Mouse (Mus musculus): Measurements from ENCODE around the gene Rnaseh2c. TPM values are rescaled to one million over a fixed set of nuclear protein-coding genes. Genes with fewer than 3 reads are reported as not detected.
A peak's percentile ranks its signal among the peaks of the same experiment; 100 is the strongest.

The Rnaseh2c gene
- 136 and 162 TPM in 2 replicates for polyA plus RNA-seq (2015; fragmentation: Nextera tagmentation; extraction: Ambion mirVana)

GRCm38 (mm10) chr19:5601752-5602541, at the start of gene Rnaseh2c:
Gene Rnaseh2c, plus strand, starts transcription at chr19:5601873.
- Histone ChIP-seq H3K9ac (peak within 1 kb of the TSS; percentile 97), H3K27ac (peak within 1 kb of the TSS; percentile 85), H3K4me3 (peak within 1 kb of the TSS; percentile 94), H3K4me2 (peak within 1 kb of the TSS; percentile 90), H3K4me1 (peaks cover 23% of the 10 kb centered on the region), H3K36me3 (peaks cover 44% of the 10 kb centered on the region), H3K9me3 (no peaks in the 10 kb centered on the region), H3K27me3 (no peaks in the 10 kb centered on the region)
- ATAC-seq (ENCODE audit: insufficient number of reproducible peaks, insufficient read depth, low FRiP score, low TSS enrichment, low read depth), result no peak
- under 1% methylated on average over 64 of the region's 64 CpGs for WGBS

DNA sequence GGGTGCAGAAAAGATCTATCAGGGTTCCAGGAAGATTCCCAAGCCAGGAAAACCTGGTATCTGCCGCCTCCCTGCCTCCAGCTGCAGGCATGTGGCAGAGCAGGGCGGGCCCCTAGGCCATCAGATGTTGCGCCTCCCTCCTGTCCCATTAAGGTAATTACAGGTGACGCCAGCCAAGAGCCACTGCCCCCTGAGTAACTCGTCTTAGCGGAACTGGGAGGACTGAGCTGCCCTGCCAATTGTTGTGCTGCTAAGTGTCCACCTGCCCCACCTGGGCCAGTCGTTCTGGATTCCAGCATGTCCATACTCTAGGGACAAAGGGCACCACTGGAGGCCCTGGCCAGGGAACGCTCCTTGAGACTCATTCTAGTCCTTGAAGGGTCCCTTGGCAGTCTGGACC, 47.9 kb upstream of the Rnaseh2c start:
- ATAC-seq (ENCODE audit: insufficient number of reproducible peaks, insufficient read depth, low FRiP score, low TSS enrichment, low read depth), result no peak
- no peak overlapping the region; the same call in 1 of the 2 replicates for H3K4me2 ChIP-seq
- H3K9me3 ChIP-seq, result no peaks in the 10 kb centered on the region
- 37% methylated on average over 8 of the region's 8 CpGs for WGBS
- no peak overlapping the region for H3K9ac ChIP-seq
- H3K27ac ChIP-seq, result no peak overlapping the region
- H3K4me1 ChIP-seq, result peaks cover 8% of the 10 kb centered on the region
- H3K4me3 ChIP-seq, result no peak overlapping the region
- H3K27me3 ChIP-seq, result peaks cover 36% of the 10 kb centered on the region
- no peaks in the 10 kb centered on the region for H3K36me3 ChIP-seq

GRCm38 (mm10) chr19:5554212-5554611, 47.5 kb upstream of the Rnaseh2c start:
- no peak overlapping the region for H3K4me3 ChIP-seq

DNA sequence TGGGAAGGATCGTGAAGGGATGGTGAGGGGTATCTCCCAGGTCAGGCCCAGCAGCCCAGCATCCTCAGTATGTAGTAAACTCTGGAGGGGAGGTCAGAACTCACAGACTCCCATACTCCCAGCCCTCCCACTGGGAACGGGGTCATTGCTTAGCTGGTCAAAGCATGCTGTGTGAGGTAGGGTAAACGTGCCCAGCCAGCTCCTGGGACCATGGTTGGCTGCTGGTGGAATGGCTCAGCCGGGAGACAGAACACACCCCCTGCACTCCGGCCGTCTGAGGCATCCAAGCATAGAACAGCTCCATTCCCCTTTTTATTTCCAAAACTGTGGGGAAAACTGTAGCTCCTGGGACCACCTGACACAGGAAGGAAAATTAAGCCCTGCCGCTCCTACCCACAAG, 43.5 kb upstream of the Rnaseh2c start:
- Histone ChIP-seq H3K27me3 (peaks cover 80% of the 10 kb centered on the region), H3K36me3 (no peaks in the 10 kb centered on the region), H3K9ac (0 out of 2 replicates have a peak overlapping the region, but pooled peaks have one; percentile 7), H3K4me1 (peaks cover 24% of the 10 kb centered on the region), H3K9me3 (no peaks in the 10 kb centered on the region), H3K4me2 (peak overlapping the region; percentile 12), H3K4me3 (peak overlapping the region; percentile 43), H3K27ac (no peak overlapping the region)
- ATAC-seq (ENCODE audit: insufficient number of reproducible peaks, insufficient read depth, low FRiP score, low TSS enrichment, low read depth), result no peak
- WGBS, result 47% methylated on average over 7 of the region's 7 CpGs

More at GRCm38 (mm10) chr19:5554212-5554611, 47.5 kb upstream of the Rnaseh2c start:
- 67% methylated on average over 14 of the region's 14 CpGs for WGBS
- Histone ChIP-seq H3K36me3 (no peaks in the 10 kb centered on the region), H3K27ac (no peak overlapping the region), H3K9me3 (no peaks in the 10 kb centered on the region), H3K4me1 (peaks cover 8% of the 10 kb centered on the region), H3K9ac (no peak overlapping the region), H3K27me3 (peaks cover 41% of the 10 kb centered on the region), H3K4me2 (no peak overlapping the region; the same call in 1 of the 2 replicates)
- ATAC-seq (ENCODE audit: insufficient number of reproducible peaks, insufficient read depth, low FRiP score, low TSS enrichment, low read depth), result no peak

GRCm38 (mm10) chr19:5558770-5559169, 42.9 kb upstream of the Rnaseh2c start:
- peaks cover 86% of the 10 kb centered on the region for H3K27me3 ChIP-seq
- no peaks in the 10 kb centered on the region for H3K9me3 ChIP-seq
- WGBS, result 64% methylated on average over 8 of the region's 8 CpGs
- no peak overlapping the region for H3K27ac ChIP-seq
- no peaks in the 10 kb centered on the region for H3K36me3 ChIP-seq
- no peak for ATAC-seq (ENCODE audit: insufficient number of reproducible peaks, insufficient read depth, low FRiP score, low TSS enrichment, low read depth)
- peaks cover 19% of the 10 kb centered on the region for H3K4me1 ChIP-seq
- no peak overlapping the region for H3K9ac ChIP-seq
- H3K4me3 ChIP-seq, result peak overlapping the region; percentile 43
- peak overlapping the region; percentile 68 for H3K4me2 ChIP-seq

- no peak for ATAC-seq (ENCODE audit: insufficient number of reproducible peaks, insufficient read depth, low FRiP score, low TSS enrichment, low read depth)
- no peak overlapping the region for H3K27ac ChIP-seq
- no peaks in the 10 kb centered on the region for H3K36me3 ChIP-seq
- H3K4me2 ChIP-seq, result peak overlapping the region; percentile 68
- 18% methylated on average over 8 of the region's 8 CpGs for WGBS
- H3K4me1 ChIP-seq, result peaks cover 15% of the 10 kb centered on the region
- H3K9me3 ChIP-seq, result no peaks in the 10 kb centered on the region
- peak overlapping the region; percentile 43 for H3K4me3 ChIP-seq
- 0 out of 2 replicates have a peak overlapping the region, but pooled peaks have one; percentile 56 for H3K9ac ChIP-seq
- H3K27me3 ChIP-seq, result peaks cover 86% of the 10 kb centered on the region
These were observed 42.4 kb upstream of the Rnaseh2c start for GRCm38 (mm10) chr19:5559229-5559628.

DNA sequence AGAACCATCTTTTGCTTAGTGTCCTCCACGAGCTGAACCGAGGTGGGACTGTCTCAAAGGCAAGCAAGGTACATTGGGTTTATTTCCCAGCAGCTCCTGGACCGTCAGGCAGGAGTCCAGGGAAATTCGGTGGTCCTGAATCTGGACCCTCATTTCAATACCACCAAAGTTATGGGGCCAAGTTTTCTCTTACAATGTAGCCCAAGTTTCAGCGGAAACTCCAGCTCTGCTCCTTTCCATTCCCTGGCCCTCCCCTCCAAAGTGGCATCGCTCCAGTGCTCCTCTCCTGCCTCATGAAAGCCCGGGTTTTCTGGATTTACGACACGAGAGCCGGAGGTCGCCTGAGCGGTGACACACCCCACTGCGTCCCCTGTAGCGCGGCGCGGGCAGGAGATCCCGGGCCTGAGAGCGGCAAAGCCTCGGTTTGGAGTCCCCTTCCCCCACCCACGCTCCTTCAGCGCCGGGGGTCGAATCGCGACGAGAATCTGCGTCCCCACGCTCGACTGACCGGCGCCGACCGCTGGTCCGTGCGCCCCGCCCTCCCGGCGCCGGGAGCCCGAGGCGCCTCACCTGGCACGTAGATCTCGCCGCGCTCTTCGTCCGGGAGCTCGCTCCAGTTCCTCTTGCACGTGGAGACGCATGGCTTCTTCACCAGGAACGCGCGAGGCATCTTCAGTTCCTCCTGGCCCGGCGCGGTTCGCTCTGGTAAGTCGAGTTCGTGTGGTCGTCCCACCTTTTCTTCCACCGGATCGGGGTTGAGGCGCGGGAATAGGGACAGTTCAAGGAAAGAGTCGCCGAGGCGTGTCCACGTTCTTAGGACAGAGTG, 41.8 kb upstream of the Rnaseh2c start:
- Histone ChIP-seq H3K9ac (peak overlapping the region; percentile 56), H3K27ac (no peak overlapping the region), H3K9me3 (no peaks in the 10 kb centered on the region), H3K4me3 (peak overlapping the region; percentile 43), H3K4me2 (peak overlapping the region; percentile 68), H3K27me3 (peaks cover 91% of the 10 kb centered on the region), H3K36me3 (no peaks in the 10 kb centered on the region), H3K4me1 (peaks cover 15% of the 10 kb centered on the region)
- ATAC-seq (ENCODE audit: insufficient number of reproducible peaks, insufficient read depth, low FRiP score, low TSS enrichment, low read depth), result no peak
- 1% methylated on average over 69 of the region's 69 CpGs for WGBS

- H3K4me3 ChIP-seq, result peak within 1 kb of the TSS; percentile 43
- peak within 1 kb of the TSS; percentile 56 for H3K9ac ChIP-seq
- WGBS, result 1% methylated on average over 57 of the region's 57 CpGs
- peak within 1 kb of the TSS; percentile 68 for H3K4me2 ChIP-seq
- H3K9me3 ChIP-seq, result no peaks in the 10 kb centered on the region
- H3K27ac ChIP-seq, result peak within 1 kb of the TSS; percentile 64
- H3K36me3 ChIP-seq, result no peaks in the 10 kb centered on the region
- H3K27me3 ChIP-seq, result peaks cover 95% of the 10 kb centered on the region
- peak; percentile 56; the same call in 1 of the 2 replicates for ATAC-seq (ENCODE audit: insufficient number of reproducible peaks, insufficient read depth, low FRiP score, low TSS enrichment, low read depth)
- peaks cover 15% of the 10 kb centered on the region for H3K4me1 ChIP-seq
These were observed 41.1 kb upstream of the Rnaseh2c start, which contains the start of gene Ovol1 for GRCm38 (mm10) chr19:5560457-5561041. Gene Ovol1, minus strand, starts transcription at chr19:5560646.

DNA sequence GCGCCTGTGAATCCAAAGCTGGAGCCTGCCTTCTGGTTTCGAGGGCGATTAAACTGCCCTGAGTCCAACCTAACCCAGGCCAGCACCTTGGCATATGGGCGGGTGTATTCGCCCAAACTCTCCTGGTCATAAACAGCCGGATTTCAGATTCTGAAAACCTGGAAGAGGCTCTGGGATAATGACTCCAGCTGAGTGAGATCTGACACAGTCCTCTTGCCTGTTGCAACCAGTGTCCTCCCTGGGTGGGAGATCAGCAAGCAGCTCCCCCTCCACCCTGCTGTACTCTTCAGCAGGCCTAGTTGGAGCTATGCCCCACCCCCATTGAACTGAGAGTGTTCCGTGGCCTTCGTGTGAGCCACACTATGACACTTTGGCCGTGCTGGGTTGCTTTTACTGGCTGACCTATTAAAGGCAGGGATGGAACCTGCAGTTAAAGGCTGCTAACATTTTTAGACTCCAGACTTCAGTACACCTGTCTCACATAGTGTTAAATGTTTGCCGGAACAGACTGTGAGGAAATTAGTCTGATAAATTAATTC, 40.4 kb upstream of the Rnaseh2c start:
- H3K4me1 ChIP-seq, result peaks cover 15% of the 10 kb centered on the region
- 13% methylated on average over 10 of the region's 10 CpGs for WGBS

DNA sequence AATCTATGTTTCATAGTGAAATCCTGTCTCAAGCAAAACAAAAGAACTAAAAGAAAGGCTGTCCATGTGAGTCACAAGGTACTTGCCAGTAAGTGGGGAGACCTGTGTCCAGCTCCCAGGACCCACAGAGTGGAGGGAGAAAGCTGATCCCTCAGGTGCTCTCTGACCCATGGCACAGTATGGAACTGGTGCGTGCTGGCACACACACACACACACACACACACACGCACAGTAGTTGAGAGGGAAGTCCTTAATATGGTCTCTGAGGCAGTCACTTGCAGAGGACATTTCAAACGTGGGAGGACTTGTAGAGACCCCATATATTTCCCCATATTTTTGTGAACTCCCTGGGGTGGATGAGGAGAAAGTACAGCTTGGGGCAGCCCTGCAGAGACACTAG, 39.8 kb upstream of the Rnaseh2c start:
- peaks cover 97% of the 10 kb centered on the region for H3K27me3 ChIP-seq
- ATAC-seq (ENCODE audit: insufficient number of reproducible peaks, insufficient read depth, low FRiP score, low TSS enrichment, low read depth), result no peak
- H3K4me2 ChIP-seq, result no peak overlapping the region
- no peak overlapping the region for H3K9ac ChIP-seq
- H3K9me3 ChIP-seq, result no peaks in the 10 kb centered on the region
- no peaks in the 10 kb centered on the region for H3K36me3 ChIP-seq
- H3K27ac ChIP-seq, result no peak overlapping the region
- H3K4me3 ChIP-seq, result no peak overlapping the region
- WGBS, result 50% methylated on average over 3 of the region's 3 CpGs
- peaks cover 18% of the 10 kb centered on the region for H3K4me1 ChIP-seq

More for the DNA sequence above, 40.4 kb upstream of the Rnaseh2c start:
- peak overlapping the region; percentile 64 for H3K27ac ChIP-seq
- no peak for ATAC-seq (ENCODE audit: insufficient number of reproducible peaks, insufficient read depth, low FRiP score, low TSS enrichment, low read depth)
- H3K27me3 ChIP-seq, result peaks cover 97% of the 10 kb centered on the region
- H3K9ac ChIP-seq, result peak overlapping the region; percentile 49
- H3K9me3 ChIP-seq, result no peaks in the 10 kb centered on the region
- peak overlapping the region; percentile 68 for H3K4me2 ChIP-seq
- peak overlapping the region; percentile 43 for H3K4me3 ChIP-seq
- no peaks in the 10 kb centered on the region for H3K36me3 ChIP-seq

DNA sequence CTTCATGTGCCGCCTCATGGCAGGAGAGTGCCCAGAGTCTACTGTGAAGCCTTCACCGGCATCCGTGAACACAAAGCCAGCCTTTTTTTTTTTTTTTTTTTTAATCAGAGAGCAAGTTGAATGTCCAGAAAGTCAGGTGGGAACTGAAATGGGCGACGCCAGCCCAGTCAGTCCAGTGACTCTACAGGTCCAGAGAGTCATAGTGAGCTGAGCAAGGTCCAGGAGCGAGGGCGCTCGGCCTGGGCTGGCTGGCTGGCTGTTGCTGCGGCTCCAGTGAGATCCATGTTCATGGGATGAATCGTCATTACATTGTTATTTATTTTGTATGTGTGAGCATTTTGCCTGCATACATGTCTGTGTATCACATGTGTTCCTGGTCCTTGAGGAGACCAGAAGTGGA, 38.9 kb upstream of the Rnaseh2c start:
- WGBS, result 87% methylated on average over 10 of the region's 10 CpGs
- ATAC-seq (ENCODE audit: insufficient number of reproducible peaks, insufficient read depth, low FRiP score, low TSS enrichment, low read depth), result no peak
- Histone ChIP-seq H3K4me3 (no peak overlapping the region), H3K4me2 (no peak overlapping the region), H3K9ac (no peak overlapping the region), H3K4me1 (peaks cover 24% of the 10 kb centered on the region), H3K27ac (no peak overlapping the region), H3K9me3 (no peaks in the 10 kb centered on the region), H3K36me3 (no peaks in the 10 kb centered on the region), H3K27me3 (peaks cover 90% of the 10 kb centered on the region)

Measured in embryonic facial prominence, embryonic 13.5 days (tissue).